8 mouse cellular contexts compared by ENCODE assay signal in the genomic region with DNA sequence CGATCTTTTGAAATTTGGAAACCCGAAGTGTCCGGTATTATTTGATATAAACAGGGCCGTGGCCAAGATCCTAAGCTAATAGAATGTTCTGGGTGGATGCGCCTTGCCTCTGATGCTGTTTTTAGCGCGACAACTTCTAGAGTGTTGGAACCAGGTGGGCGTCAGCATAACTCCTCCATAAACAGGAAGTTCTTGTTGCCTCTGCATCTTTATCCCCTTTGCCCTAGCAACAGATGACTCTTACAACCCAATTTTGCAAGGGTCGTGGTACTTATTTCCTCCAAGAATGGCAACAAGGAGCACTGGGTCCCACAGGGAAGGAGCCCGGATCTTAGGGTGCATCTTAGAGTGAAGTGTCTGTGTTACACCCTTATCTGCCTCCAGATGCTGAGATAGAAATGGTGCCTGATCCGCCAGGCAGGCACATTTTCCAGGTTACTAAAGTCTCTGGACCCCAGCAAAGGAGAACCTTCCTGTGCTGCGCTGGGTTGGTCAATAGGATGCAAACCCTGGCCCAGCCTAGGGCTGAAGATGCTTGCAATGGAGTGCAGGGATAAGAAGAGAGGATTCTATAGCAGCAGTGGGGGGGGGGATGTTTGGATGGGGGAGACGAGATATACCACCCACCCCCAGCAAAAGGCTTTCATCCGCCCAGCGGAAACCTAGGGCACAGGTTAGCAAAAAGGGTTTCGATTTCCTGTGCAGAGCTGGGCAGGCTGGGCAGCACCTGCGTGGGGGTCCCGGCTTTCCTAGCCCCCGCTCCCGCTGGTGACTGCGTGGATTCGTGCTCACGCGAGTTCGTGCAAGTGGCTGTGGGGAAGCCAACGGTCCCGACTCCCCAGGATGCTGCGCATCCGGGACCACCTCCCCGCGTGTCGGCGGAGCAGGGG. TPM values are rescaled to one million over a fixed set of nuclear protein-coding genes. Genes with fewer than 3 reads are reported as not detected.
DNase-seq lines count a peak whose midpoint lies in the region; ATAC-seq and TF ChIP-seq lines count a peak whose summit lies in the region.

No protein-coding gene starts in this region.

- H3K27me3 ChIP-seq in lung, postnatal 0 days (replicated peaks; ENCODE audit: insufficient read depth, low read length): no peaks in the 10 kb centered on the region
- H3K27me3 ChIP-seq in hindbrain, embryonic 16.5 days (replicated peaks; ENCODE audit: control insufficient read depth, insufficient read depth, low read length): no peaks in the 10 kb centered on the region
- peaks cover 33% of the 10 kb centered on the region for H3K27me3 ChIP-seq in midbrain, embryonic 15.5 days (replicated peaks)

- peak; percentile 9 for DNase-seq in lung, postnatal 0 days (ENCODE audit: low spot score)
- no peak for DNase-seq in lung, postnatal 4 days
- DNase-seq in embryo, embryonic 9.5 days (ENCODE audit: extremely low spot score): peak; percentile 12
- no peak for DNase-seq in urinary bladder, postnatal 4 days (ENCODE audit: low spot score in 2 of 2)
- no peak for DNase-seq in spleen, postnatal 14 days (ENCODE audit: low spot score in 2 of 2)
- no peak for DNase-seq in kidney, postnatal 14 days

- peaks cover 6% of the 10 kb centered on the region for H3K4me1 ChIP-seq in lung, postnatal 0 days (ENCODE audit: insufficient read depth, low read depth, low read length)
- H3K4me1 ChIP-seq in hindbrain, embryonic 16.5 days (ENCODE audit: control insufficient read depth, insufficient read depth, low read depth, low read length): 0 out of 2 replicates have a peak, but pooled peaks cover 3% of the 10 kb centered on the region
- peaks cover 9% of the 10 kb centered on the region; the same call in 1 of the 2 replicates for H3K4me1 ChIP-seq in midbrain, embryonic 15.5 days

- WGBS in lung, postnatal 0 days: 23% methylated on average over 26 of the region's 33 CpGs
- 23% methylated on average over 33 of the region's 33 CpGs for WGBS in hindbrain, embryonic 16.5 days
- 19% methylated on average over 33 of the region's 33 CpGs for WGBS in midbrain, embryonic 15.5 days

- no peaks in the 10 kb centered on the region for H3K9me3 ChIP-seq in lung, postnatal 0 days (ENCODE audit: low read length)
- no peaks in the 10 kb centered on the region for H3K9me3 ChIP-seq in hindbrain, embryonic 16.5 days (ENCODE audit: control insufficient read depth, low read length)
- H3K9me3 ChIP-seq in midbrain, embryonic 15.5 days: peaks cover 3% of the 10 kb centered on the region; the same call in 1 of the 2 replicates

- H3K4me3 ChIP-seq in lung, postnatal 0 days (ENCODE audit: low read depth, low read length): peak overlapping the region; percentile 51
- peak overlapping the region; percentile 77 for H3K4me3 ChIP-seq in hindbrain, embryonic 16.5 days (ENCODE audit: low read length)
- peak overlapping the region; percentile 71 for H3K4me3 ChIP-seq in midbrain, embryonic 15.5 days

- no peak for TF ChIP-seq EP300 in lung, postnatal 0 days (IDR thresholded peaks at IDR 0.05)

- TF ChIP-seq CTCF in lung, postnatal 0 days (IDR thresholded peaks at IDR 0.05): no peak

- peak overlapping the region; percentile 36 for H3K9ac ChIP-seq in lung, postnatal 0 days (replicated peaks; ENCODE audit: low read depth)
- H3K9ac ChIP-seq in hindbrain, embryonic 16.5 days (ENCODE audit: low read depth, low read length): peak overlapping the region; percentile 86
- H3K9ac ChIP-seq in midbrain, embryonic 15.5 days: peak overlapping the region; percentile 66

- no peak for ATAC-seq in lung, postnatal 0 days
- peak; percentile 68 for ATAC-seq in hindbrain, embryonic 16.5 days
- ATAC-seq in midbrain, embryonic 15.5 days (replicated peaks): peak; percentile 80

- peak overlapping the region; percentile 97 for H3K4me2 ChIP-seq in lung, postnatal 0 days (replicated peaks; ENCODE audit: low read depth, low read length)
- H3K4me2 ChIP-seq in hindbrain, embryonic 16.5 days (ENCODE audit: low read length): peak overlapping the region; percentile 86
- peak overlapping the region; percentile 82 for H3K4me2 ChIP-seq in midbrain, embryonic 15.5 days

- H3K27ac ChIP-seq in lung, postnatal 0 days (ENCODE audit: low read length): no peak overlapping the region
- peak overlapping the region; percentile 80 for H3K27ac ChIP-seq in hindbrain, embryonic 16.5 days (ENCODE audit: low read depth, low read length)
- H3K27ac ChIP-seq in midbrain, embryonic 15.5 days: peak overlapping the region; percentile 71

- H3K36me3 ChIP-seq in lung, postnatal 0 days (ENCODE audit: insufficient read depth, low read length): no peaks in the 10 kb centered on the region
- peaks cover 2% of the 10 kb centered on the region; the same call in 1 of the 2 replicates for H3K36me3 ChIP-seq in hindbrain, embryonic 16.5 days (ENCODE audit: control insufficient read depth, insufficient read depth, low read length)
- 0 out of 2 replicates have a peak, but pooled peaks cover 2% of the 10 kb centered on the region for H3K36me3 ChIP-seq in midbrain, embryonic 15.5 days (replicated peaks)

RNA-seq across cellular contexts. Expression of a gene that starts 0.8 kb away (rescaled TPM):
- polyA plus RNA-seq in lung, postnatal 0 days (2015; fragmentation: Nextera tagmentation; extraction: Ambion mirVana): 2.5 and 2.6 TPM in 2 replicates
- 6.9 and 7.5 TPM in 2 replicates for polyA plus RNA-seq in hindbrain, embryonic 16.5 days (2015; fragmentation: Nextera tagmentation; extraction: Ambion mirVana)
- 5.4 and 5.8 TPM in 2 replicates for polyA plus RNA-seq in midbrain, embryonic 15.5 days (2015; fragmentation: Nextera tagmentation; extraction: Ambion mirVana)

Comparison
In these comparisons a context has a peak if more than half of its experiments do, and no peak if none do; other contexts are left out.
1. DNase-seq: peak in lung, postnatal 0 days (single experiment) and embryo, embryonic 9.5 days (single experiment); none in lung, postnatal 4 days (0 of 2), urinary bladder, postnatal 4 days (0 of 2), spleen, postnatal 14 days (0 of 2) and kidney, postnatal 14 days (single experiment).
2. H3K9ac ChIP-seq: peak in every context shown above with its lines; median percentile 86 in hindbrain, embryonic 16.5 days; 66 in midbrain, embryonic 15.5 days; 36 in lung, postnatal 0 days.
3. Peak in every context shown above with its lines, with median percentiles within 50 percentile points of each other: H3K4me2 ChIP-seq and H3K4me3 ChIP-seq.